Mouse (Mus musculus) lung, postnatal 0 days (tissue): ENCODE results near the gene Eif4a1. TPM values are rescaled to one million over a fixed set of nuclear protein-coding genes. Genes with fewer than 3 reads are reported as not detected.

Source experiments
- ATAC-seq: fragments of 200-750 bp; cut with Nextera tagmentation; 2 replicates; pipeline ENCODE4 v1.8.0; 2017; ENCODE audit warnings: moderate library complexity
- DNase-seq: peaks from one replicate; pipeline ENCODE4 v3.0.0-alpha.2; 2016; ENCODE audit warnings: low spot score
- H3K27ac ChIP-seq: fragments of 300-500 bp; sonication (generic); 2 replicates; pipeline ENCODE4 v1.5.1; 2014; ENCODE audit warnings: antibody characterized with exemption, mild to moderate bottlenecking, low read length, mixed read lengths
- H3K27me3 ChIP-seq: fragments of 300-500 bp; sonication (generic); replicated peaks from 2 replicates; pipeline ENCODE4 v1.6.1; 2014; ENCODE audit warnings: low read length, mixed read lengths; ENCODE audit not compliant: insufficient read depth
- H3K36me3 ChIP-seq: fragments of 300-500 bp; sonication (generic); 2 replicates; pipeline ENCODE4 v1.6.1; 2014; ENCODE audit warnings: low read length, mixed read lengths; ENCODE audit not compliant: insufficient read depth
- H3K4me1 ChIP-seq: fragments of 300-500 bp; sonication (generic); 2 replicates; pipeline ENCODE4 v1.6.1; 2014; ENCODE audit warnings: antibody characterized with exemption, low read depth, low read length, mixed read lengths; ENCODE audit not compliant: insufficient read depth
- H3K4me2 ChIP-seq: fragments of 300-500 bp; sonication (generic); replicated peaks from 2 replicates; pipeline ENCODE4 v1.6.1; 2014; ENCODE audit warnings: low read depth, mild to moderate bottlenecking, low read length, moderate library complexity, mixed read lengths
- H3K4me3 ChIP-seq: fragments of 300-500 bp; sonication (generic); 2 replicates; pipeline ENCODE4 v1.5.1; 2014; ENCODE audit warnings: low read depth, low read length
- H3K9ac ChIP-seq: fragments of 300-500 bp; sonication (generic); replicated peaks from 2 replicates; pipeline ENCODE4 v1.6.1; 2014; ENCODE audit warnings: low read depth, mild to moderate bottlenecking
- H3K9me3 ChIP-seq: fragments of 300-500 bp; sonication (generic); 2 replicates; pipeline ENCODE4 v1.6.1; 2016; ENCODE audit warnings: low read length, mixed read lengths
- CTCF ChIP-seq: IDR thresholded peaks from 2 replicates; pipeline ENCODE4 v1.5.1; 2016; ENCODE audit warnings: antibody characterized with exemption, mild to moderate bottlenecking
- EP300 ChIP-seq: IDR thresholded peaks from 2 replicates; pipeline ENCODE4 v1.6.1; 2016; ENCODE audit warnings: antibody characterized with exemption, mild to moderate bottlenecking, control low read depth
- WGBS: fragments of 180-500 bp; shearing (Covaris S2); extraction: QIAGEN DNeasy Blood & Tissue Kit; methylation state at CpG from one replicate; pipeline ENCODE4 v1.1.7; 2014; 5-methylcytosine and 5-hydroxymethylcytosine counted together
- polyA plus RNA-seq: library from polyadenylated mRNA; unstranded; fragments of >200 nt; fragmentation: Nextera tagmentation; extraction: Ambion mirVana; gene quantifications from 2 replicates; pipeline ENCODE4 v1.2.1, GENCODE M21; 2015

Gene Eif4a1
- polyA plus RNA-seq, 1 experiment from 2014 or later, result 286 TPM

DNA sequence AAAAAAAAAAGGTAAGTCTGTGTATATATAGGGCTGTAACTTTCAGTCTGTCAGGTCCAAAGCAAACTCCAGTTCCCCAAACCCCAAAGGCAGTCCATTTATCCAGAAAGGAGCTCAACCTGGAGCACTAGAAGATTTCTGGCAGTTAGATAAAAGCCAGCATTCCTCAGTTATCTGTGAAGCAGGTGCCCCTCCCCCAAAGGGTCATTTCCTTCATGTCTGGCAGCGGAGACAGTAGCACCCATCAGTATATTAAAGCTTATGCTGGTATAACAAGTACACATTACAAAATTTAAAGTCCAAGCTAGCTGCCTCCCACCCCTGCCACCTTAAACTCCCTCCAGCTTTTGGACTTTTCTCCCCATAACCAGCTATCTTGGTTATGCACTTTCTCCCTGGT lies 27.4 kb upstream of the Eif4a1 start:
- no peak overlapping the region for H3K9ac ChIP-seq
- TF ChIP-seq EP300 (no peak), CTCF (no peak)
- H3K36me3 ChIP-seq, result no peaks in the 10 kb centered on the region
- H3K27ac ChIP-seq, result no peak overlapping the region
- H3K9me3 ChIP-seq, result no peaks in the 10 kb centered on the region
- no peak for ATAC-seq
- H3K4me1 ChIP-seq, result peaks cover 7% of the 10 kb centered on the region; the same call in 1 of the 2 replicates
- DNase-seq, result no peak
- H3K4me3 ChIP-seq, result no peak overlapping the region
- H3K4me2 ChIP-seq, result no peak overlapping the region
- no peaks in the 10 kb centered on the region for H3K27me3 ChIP-seq
- WGBS, result 21% methylated on average over 1 of the region's 1 CpGs

- Histone ChIP-seq H3K4me1 (peaks cover 7% of the 10 kb centered on the region; the same call in 1 of the 2 replicates), H3K27ac (no peak overlapping the region), H3K27me3 (no peaks in the 10 kb centered on the region), H3K4me2 (no peak overlapping the region), H3K9me3 (no peaks in the 10 kb centered on the region), H3K36me3 (no peaks in the 10 kb centered on the region), H3K4me3 (no peak overlapping the region), H3K9ac (no peak overlapping the region)
- DNase-seq (no peak), ATAC-seq (no peak)
- 68% methylated on average over 5 of the region's 5 CpGs for WGBS
- TF ChIP-seq CTCF (peak; percentile 39), EP300 (no peak)
These were observed 26.4 kb upstream of the Eif4a1 start for GRCm38 (mm10) chr11:69698574-69698973.

GRCm38 (mm10) chr11:69697396-69697795 lies 25.2 kb upstream of the Eif4a1 start:
- no peak overlapping the region for H3K4me3 ChIP-seq
- no peak for TF ChIP-seq EP300
- TF ChIP-seq CTCF, result no peak
- no peak overlapping the region for H3K9ac ChIP-seq
- H3K27ac ChIP-seq, result no peak overlapping the region
- peaks cover 7% of the 10 kb centered on the region; the same call in 1 of the 2 replicates for H3K4me1 ChIP-seq
- no peaks in the 10 kb centered on the region for H3K9me3 ChIP-seq
- no peaks in the 10 kb centered on the region for H3K27me3 ChIP-seq
- no peak for DNase-seq
- 85% methylated on average over 3 of the region's 3 CpGs for WGBS
- ATAC-seq, result no peak
- H3K36me3 ChIP-seq, result no peaks in the 10 kb centered on the region
- no peak overlapping the region for H3K4me2 ChIP-seq

DNA sequence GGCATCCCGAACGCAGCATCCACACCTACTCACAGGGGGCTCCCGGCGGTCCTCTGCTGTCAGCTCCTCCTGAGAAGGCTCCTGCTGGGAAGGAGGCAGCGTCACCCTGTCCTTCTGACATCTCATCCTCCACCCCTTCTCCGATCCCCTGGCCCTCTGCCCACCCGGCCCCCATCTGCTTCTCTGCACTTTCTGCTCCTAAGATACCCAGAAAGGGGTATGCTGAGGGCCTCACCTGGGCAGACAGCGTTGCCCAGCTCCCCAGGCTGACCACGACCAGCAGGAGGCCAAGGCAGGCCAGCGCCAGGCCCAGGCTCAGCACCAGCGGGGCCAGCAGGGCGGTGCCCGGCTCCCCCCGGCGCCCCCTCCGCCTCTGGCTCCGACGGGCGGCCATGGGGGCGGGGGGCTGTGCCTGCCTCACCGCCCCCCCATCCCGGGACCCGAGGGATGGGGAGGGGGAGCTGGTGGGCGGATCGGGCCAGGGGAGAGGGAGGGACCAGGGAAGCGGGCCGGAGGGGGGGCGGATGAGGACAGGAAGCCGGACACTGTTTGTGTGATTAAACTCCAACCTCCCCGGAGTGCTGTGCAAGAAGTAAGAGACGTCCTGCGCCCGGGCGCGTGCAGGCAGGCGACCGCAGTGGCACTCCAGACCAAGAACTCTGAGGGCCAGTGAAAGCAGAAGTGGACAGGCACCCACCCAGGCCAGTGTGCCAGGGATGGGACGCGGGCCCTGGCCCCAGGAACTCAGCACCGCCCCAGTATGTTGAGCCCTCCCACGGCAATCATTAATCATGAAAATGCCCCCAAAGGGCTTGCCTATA lies 23.3 kb upstream of the Eif4a1 start, which contains the start of the genes Tnfsf12 and Tnfsfm13:
Gene Tnfsf12 (minus strand): TSS at position 489 of the 821 bp plus-strand sequence.
Gene Tnfsfm13 (minus strand): TSS at position 738 of the 821 bp plus-strand sequence.
- H3K27ac ChIP-seq, result peak within 1 kb of the TSS; percentile 87
- peak; percentile 53 for TF ChIP-seq CTCF
- TF ChIP-seq EP300, result no peak
- ATAC-seq, result peak; percentile 87
- H3K9ac ChIP-seq, result peak within 1 kb of the TSS; percentile 87
- H3K27me3 ChIP-seq, result no peaks in the 10 kb centered on the region
- WGBS, result 3% methylated on average over 28 of the region's 41 CpGs
- H3K4me3 ChIP-seq, result peak within 1 kb of the TSS; percentile 64
- peak; percentile 85 for DNase-seq
- H3K36me3 ChIP-seq, result 0 out of 2 replicates have a peak, but pooled peaks cover 6% of the 10 kb centered on the region
- H3K4me2 ChIP-seq, result peak within 1 kb of the TSS; percentile 85
- H3K4me1 ChIP-seq, result peaks cover 7% of the 10 kb centered on the region; the same call in 1 of the 2 replicates
- no peaks in the 10 kb centered on the region for H3K9me3 ChIP-seq

- no peaks in the 10 kb centered on the region for H3K9me3 ChIP-seq
- H3K36me3 ChIP-seq, result 0 out of 2 replicates have a peak, but pooled peaks cover 6% of the 10 kb centered on the region
- DNase-seq, result peak; percentile 44
- TF ChIP-seq CTCF, result no peak
- no peak for TF ChIP-seq EP300
- no peaks in the 10 kb centered on the region for H3K27me3 ChIP-seq
- H3K27ac ChIP-seq, result peak overlapping the region; percentile 87
- ATAC-seq, result no peak; the same call in 1 of the 2 replicates
- peak overlapping the region; percentile 85 for H3K4me2 ChIP-seq
- peak overlapping the region; percentile 64 for H3K4me3 ChIP-seq
- WGBS, result 20% methylated on average over 6 of the region's 6 CpGs
- peaks cover 7% of the 10 kb centered on the region; the same call in 1 of the 2 replicates for H3K4me1 ChIP-seq
- H3K9ac ChIP-seq, result peak overlapping the region; percentile 87
These were observed 22.8 kb upstream of the Eif4a1 start for GRCm38 (mm10) chr11:69695046-69695360.

- TF ChIP-seq CTCF (no peak), EP300 (no peak)
- 56% methylated on average over 11 of the region's 11 CpGs for WGBS
These were observed 21.3 kb upstream of the Eif4a1 start for GRCm38 (mm10) chr11:69693421-69693965.

More at GRCm38 (mm10) chr11:69693421-69693965, 21.3 kb upstream of the Eif4a1 start:
- no peak overlapping the region for H3K4me3 ChIP-seq
- no peaks in the 10 kb centered on the region for H3K27me3 ChIP-seq
- H3K27ac ChIP-seq, result no peak overlapping the region
- no peak overlapping the region for H3K4me2 ChIP-seq
- no peak for DNase-seq
- no peak overlapping the region for H3K9ac ChIP-seq
- 0 out of 2 replicates have a peak, but pooled peaks cover 6% of the 10 kb centered on the region for H3K36me3 ChIP-seq
- no peak for ATAC-seq
- H3K9me3 ChIP-seq, result no peaks in the 10 kb centered on the region
- peaks cover 7% of the 10 kb centered on the region; the same call in 1 of the 2 replicates for H3K4me1 ChIP-seq
